Mouse (Mus musculus): Measurements from ENCODE around the gene Nacc1. TPM values are rescaled to one million over a fixed set of nuclear protein-coding genes. Genes with fewer than 3 reads are reported as not detected.

Gene Nacc1
- polyA plus RNA-seq, 1 experiment = 7.0 TPM

- Histone ChIP-seq H3K9me3 (ENCODE audit: control insufficient read depth, low read length) (no peaks in the 10 kb centered on the region), H3K4me1 (ENCODE audit: control insufficient read depth) (peaks cover 58% of the 10 kb centered on the region), H3K4me3 (replicated peaks) (peak overlapping the region; percentile 59), H3K36me3 (ENCODE audit: control insufficient read depth) (no peaks in the 10 kb centered on the region), H3K27me3 (ENCODE audit: control insufficient read depth) (peaks cover 22% of the 10 kb centered on the region)
- TF ChIP-seq GATA1 (IDR thresholded peaks at IDR 0.05; ENCODE audit: low read length) (no peak), TAL1 (IDR thresholded peaks at IDR 0.05; ENCODE audit: low read length) (no peak)
Measured at GRCm38 (mm10) chr8:84656641-84657126, 31.0 kb downstream of the Nacc1 start.

DNA sequence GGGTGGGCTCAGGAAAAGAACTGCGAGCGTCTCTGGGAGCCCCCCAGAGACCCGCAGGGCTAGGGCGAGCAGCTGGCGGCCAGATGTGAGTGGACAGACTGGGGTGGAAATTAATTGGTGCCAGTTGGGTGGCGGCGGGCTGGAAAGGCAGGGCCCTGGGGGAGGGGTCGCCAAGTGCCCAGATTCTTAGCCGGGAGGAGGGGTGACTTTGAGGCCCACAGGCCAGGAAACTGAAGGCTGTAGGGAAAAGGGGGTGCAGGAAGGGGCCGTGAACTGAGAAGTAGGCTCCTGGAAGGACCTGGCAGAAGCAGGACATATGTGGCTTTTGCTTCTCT is 31.5 kb downstream of the Nacc1 start:
- peaks cover 55% of the 10 kb centered on the region for H3K4me1 ChIP-seq (ENCODE audit: control insufficient read depth)
- no peak for TF ChIP-seq GATA1 (IDR thresholded peaks at IDR 0.05; ENCODE audit: low read length)
- TF ChIP-seq TAL1 (IDR thresholded peaks at IDR 0.05; ENCODE audit: low read length) = no peak
- H3K27me3 ChIP-seq (ENCODE audit: control insufficient read depth) = peaks cover 22% of the 10 kb centered on the region
- no peaks in the 10 kb centered on the region for H3K9me3 ChIP-seq (ENCODE audit: control insufficient read depth, low read length)
- no peaks in the 10 kb centered on the region for H3K36me3 ChIP-seq (ENCODE audit: control insufficient read depth)
- H3K4me3 ChIP-seq (replicated peaks) = peak overlapping the region; percentile 59

DNA sequence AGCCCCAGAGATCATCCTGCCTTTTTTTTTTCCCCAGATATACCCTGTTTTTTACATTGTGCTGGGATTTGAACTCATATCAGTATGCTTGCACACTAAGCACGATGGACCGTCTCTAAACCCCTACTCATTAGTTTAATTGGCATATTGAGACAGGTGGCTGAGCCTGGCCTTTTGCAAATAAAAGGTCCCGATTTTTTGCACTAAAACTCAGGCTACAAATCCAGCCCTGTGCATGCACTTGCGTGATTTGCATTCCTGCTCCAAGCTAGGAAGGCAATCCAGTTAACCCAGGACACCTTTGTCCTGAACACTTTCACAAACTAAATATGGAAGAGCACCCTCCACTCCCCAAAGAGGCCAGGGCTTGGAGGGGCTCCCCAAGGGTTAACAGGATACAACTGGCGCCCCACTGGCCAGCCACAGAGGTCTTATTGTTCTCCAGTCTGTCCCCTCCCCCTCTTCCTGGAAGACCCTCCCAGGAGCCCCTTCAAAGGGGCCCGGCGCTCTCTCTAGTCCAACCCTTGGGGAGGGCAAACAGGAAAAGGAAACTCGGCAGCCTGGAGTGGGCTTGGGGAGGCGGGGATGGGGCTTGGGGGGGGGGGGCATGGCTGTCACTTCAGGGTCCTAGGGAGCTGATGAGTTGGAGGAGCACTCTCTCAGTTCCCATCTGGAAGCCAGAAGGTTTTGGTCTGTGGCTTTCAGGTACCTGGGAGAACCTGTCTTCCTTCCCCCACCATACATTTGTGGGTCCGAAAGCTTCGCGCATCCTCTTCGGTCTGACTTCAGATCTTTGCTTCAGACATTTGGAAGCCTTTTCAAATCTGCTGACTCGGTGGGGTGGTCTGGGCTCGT is 32.1 kb downstream of the Nacc1 start:
- Histone ChIP-seq H3K4me1 (ENCODE audit: control insufficient read depth) (peaks cover 49% of the 10 kb centered on the region), H3K27me3 (ENCODE audit: control insufficient read depth) (peaks cover 22% of the 10 kb centered on the region), H3K4me3 (replicated peaks) (peak overlapping the region; percentile 59), H3K9me3 (ENCODE audit: control insufficient read depth, low read length) (no peaks in the 10 kb centered on the region), H3K36me3 (ENCODE audit: control insufficient read depth) (no peaks in the 10 kb centered on the region)
- no peak for TF ChIP-seq TAL1 (IDR thresholded peaks at IDR 0.05; ENCODE audit: low read length)
- TF ChIP-seq GATA1 (IDR thresholded peaks at IDR 0.05; ENCODE audit: low read length) = no peak

- Histone ChIP-seq H3K4me3 (replicated peaks) (no peak overlapping the region), H3K9me3 (ENCODE audit: control insufficient read depth, low read length) (no peaks in the 10 kb centered on the region), H3K36me3 (ENCODE audit: control insufficient read depth) (no peaks in the 10 kb centered on the region), H3K4me1 (ENCODE audit: control insufficient read depth) (peaks cover 44% of the 10 kb centered on the region), H3K27me3 (ENCODE audit: control insufficient read depth) (peaks cover 19% of the 10 kb centered on the region)
- TF ChIP-seq GATA1 (IDR thresholded peaks at IDR 0.05; ENCODE audit: low read length) (no peak), TAL1 (IDR thresholded peaks at IDR 0.05; ENCODE audit: low read length) (no peak)
Measured at GRCm38 (mm10) chr8:84654597-84654996, 33.1 kb downstream of the Nacc1 start.

- H3K36me3 ChIP-seq (ENCODE audit: control insufficient read depth) = no peaks in the 10 kb centered on the region
- TF ChIP-seq GATA1 (IDR thresholded peaks at IDR 0.05; ENCODE audit: low read length) = no peak
- TF ChIP-seq TAL1 (IDR thresholded peaks at IDR 0.05; ENCODE audit: low read length) = no peak
- peaks cover 38% of the 10 kb centered on the region for H3K4me1 ChIP-seq (ENCODE audit: control insufficient read depth)
- no peak overlapping the region for H3K4me3 ChIP-seq (replicated peaks)
- no peaks in the 10 kb centered on the region for H3K9me3 ChIP-seq (ENCODE audit: control insufficient read depth, low read length)
- peaks cover 19% of the 10 kb centered on the region for H3K27me3 ChIP-seq (ENCODE audit: control insufficient read depth)
Measured at GRCm38 (mm10) chr8:84653092-84653631, 34.5 kb downstream of the Nacc1 start.

DNA sequence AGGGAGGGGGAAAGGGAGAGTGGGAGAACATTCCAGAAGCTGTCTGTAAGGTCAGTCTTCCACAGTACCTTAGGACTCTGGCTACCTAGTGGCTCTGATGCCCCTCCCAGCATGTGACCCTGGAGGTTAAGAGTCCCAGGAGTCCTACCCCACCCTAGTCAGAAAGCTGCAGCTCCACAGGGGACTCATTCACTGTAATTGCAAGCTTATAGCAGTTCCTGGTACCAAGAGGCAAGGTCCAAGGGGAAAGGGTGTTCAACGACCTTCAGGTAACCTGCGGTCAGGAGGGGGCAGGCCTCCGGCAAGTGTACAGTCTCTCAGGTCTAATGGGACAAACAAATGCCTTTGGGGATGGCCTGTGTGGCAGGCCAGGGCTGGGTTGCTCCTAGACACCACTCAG is 37.4 kb downstream of the Nacc1 start:
- Histone ChIP-seq H3K9me3 (ENCODE audit: control insufficient read depth, low read length) (no peaks in the 10 kb centered on the region), H3K27me3 (ENCODE audit: control insufficient read depth) (peaks cover 7% of the 10 kb centered on the region), H3K4me1 (ENCODE audit: control insufficient read depth) (peaks cover 18% of the 10 kb centered on the region), H3K36me3 (ENCODE audit: control insufficient read depth) (no peaks in the 10 kb centered on the region), H3K4me3 (replicated peaks) (no peak overlapping the region)
- no peak for TF ChIP-seq GATA1 (IDR thresholded peaks at IDR 0.05; ENCODE audit: low read length)
- no peak for TF ChIP-seq TAL1 (IDR thresholded peaks at IDR 0.05; ENCODE audit: low read length)

GRCm38 (mm10) chr8:84647461-84647901 is 40.2 kb downstream of the Nacc1 start:
- TF ChIP-seq TAL1 (IDR thresholded peaks at IDR 0.05; ENCODE audit: low read length) (no peak), GATA1 (IDR thresholded peaks at IDR 0.05; ENCODE audit: low read length) (no peak)
- Histone ChIP-seq H3K9me3 (ENCODE audit: control insufficient read depth, low read length) (no peaks in the 10 kb centered on the region), H3K36me3 (ENCODE audit: control insufficient read depth) (no peaks in the 10 kb centered on the region), H3K4me1 (ENCODE audit: control insufficient read depth) (peaks cover 22% of the 10 kb centered on the region), H3K4me3 (replicated peaks) (no peak overlapping the region), H3K27me3 (ENCODE audit: control insufficient read depth) (no peaks in the 10 kb centered on the region)

DNA sequence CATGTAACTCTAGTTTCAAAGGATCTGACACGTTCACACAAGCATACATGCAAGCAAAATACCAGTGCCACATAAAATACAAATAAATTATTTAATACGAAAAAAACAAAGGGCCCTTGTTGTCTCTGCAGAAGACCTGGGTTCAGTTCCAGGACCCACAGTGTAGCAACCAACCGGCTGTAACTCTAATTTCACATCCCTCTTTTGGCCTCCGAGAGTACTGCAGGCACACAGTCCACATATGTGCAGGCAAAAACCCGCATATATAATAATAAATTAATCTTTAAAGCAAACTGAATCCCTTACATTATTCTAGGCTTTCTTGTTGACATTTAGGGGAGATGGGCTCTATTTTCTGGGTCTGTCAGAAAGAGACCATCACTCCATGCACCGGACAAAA is 40.9 kb downstream of the Nacc1 start:
- no peaks in the 10 kb centered on the region for H3K27me3 ChIP-seq (ENCODE audit: control insufficient read depth)
- H3K4me1 ChIP-seq (ENCODE audit: control insufficient read depth) = peaks cover 27% of the 10 kb centered on the region
- no peak overlapping the region for H3K4me3 ChIP-seq (replicated peaks)
- no peaks in the 10 kb centered on the region for H3K9me3 ChIP-seq (ENCODE audit: control insufficient read depth, low read length)
- TF ChIP-seq GATA1 (IDR thresholded peaks at IDR 0.05; ENCODE audit: low read length) (no peak), TAL1 (IDR thresholded peaks at IDR 0.05; ENCODE audit: low read length) (no peak)
- H3K36me3 ChIP-seq (ENCODE audit: control insufficient read depth) = no peaks in the 10 kb centered on the region

DNA sequence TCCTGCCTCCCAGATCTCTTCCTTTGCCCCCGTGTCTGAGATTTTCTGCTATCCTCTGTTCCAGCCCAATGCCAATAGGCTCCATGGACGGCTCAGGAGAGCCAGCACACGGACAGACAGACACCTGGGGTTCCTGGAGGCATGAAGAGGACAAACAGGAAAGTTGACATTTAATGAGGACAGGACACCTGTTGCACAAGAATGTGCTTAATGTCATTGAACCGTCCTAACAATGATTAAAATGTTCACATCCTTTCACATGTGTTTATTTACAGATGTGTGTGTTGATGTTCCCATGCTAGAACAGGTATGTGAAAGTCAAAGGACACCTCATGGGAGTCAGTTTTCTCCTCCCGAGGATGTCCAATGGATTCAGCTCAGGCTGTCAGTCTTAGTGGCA is 44.6 kb downstream of the Nacc1 start:
- peaks cover 38% of the 10 kb centered on the region for H3K4me1 ChIP-seq (ENCODE audit: control insufficient read depth)
- no peaks in the 10 kb centered on the region for H3K9me3 ChIP-seq (ENCODE audit: control insufficient read depth, low read length)
- no peaks in the 10 kb centered on the region for H3K36me3 ChIP-seq (ENCODE audit: control insufficient read depth)
- H3K27me3 ChIP-seq (ENCODE audit: control insufficient read depth) = peaks cover 7% of the 10 kb centered on the region
- no peak for TF ChIP-seq TAL1 (IDR thresholded peaks at IDR 0.05; ENCODE audit: low read length)
- no peak for TF ChIP-seq GATA1 (IDR thresholded peaks at IDR 0.05; ENCODE audit: low read length)
- H3K4me3 ChIP-seq (replicated peaks) = no peak overlapping the region
